Mouse (Mus musculus) heart, postnatal 4 days (tissue): ENCODE results near the gene Galnt14. TPM values are rescaled to one million over a fixed set of nuclear protein-coding genes. Genes with fewer than 3 reads are reported as not detected.
A peak's percentile ranks its signal among the peaks of the same experiment; 100 is the strongest.

Source experiments
- DNase-seq: peaks from one replicate; pipeline ENCODE4 v3.0.0; 2021
- total RNA-seq, 2 experiments: library from RNA; stranded (reverse); gene quantifications; 2 replicates each; pipeline ENCODE4 v1.2.3; 2021

Galnt14 gene
- under 1 TPM in 1 of 2 experiments, not detected in 1; 0.14 TPM for total RNA-seq

GRCm38 (mm10) chr17:73710042-73710911 is at the start of gene Galnt14:
TSS of gene Galnt14 (minus strand) at chr17:73710453.
- DNase-seq = peak; percentile 73

GRCm38 (mm10) chr17:73743681-73744311 is 33.5 kb upstream of the Galnt14 start:
- peak; percentile 81 for DNase-seq

- DNase-seq = peak; percentile 9
Observed at GRCm38 (mm10) chr17:73723885-73724682, 13.8 kb upstream of the Galnt14 start.

- no peak for DNase-seq
Observed at GRCm38 (mm10) chr17:73719021-73719748, 8.9 kb upstream of the Galnt14 start.

- no peak for DNase-seq
Observed at GRCm38 (mm10) chr17:73716684-73717083, 6.4 kb upstream of the Galnt14 start.

- no peak for DNase-seq
Observed at GRCm38 (mm10) chr17:73714440-73715221, 4.4 kb upstream of the Galnt14 start.

- no peak for DNase-seq
Observed at GRCm38 (mm10) chr17:73713347-73713746, 3.1 kb upstream of the Galnt14 start.

GRCm38 (mm10) chr17:73711919-73712318 is 1.7 kb upstream of the Galnt14 start:
- no peak for DNase-seq

- DNase-seq = peak; percentile 11
Observed at GRCm38 (mm10) chr17:73709131-73710041, 867 bp downstream of the Galnt14 start.

- no peak for DNase-seq
Observed at GRCm38 (mm10) chr17:73708451-73708850, 1.8 kb downstream of the Galnt14 start.

GRCm38 (mm10) chr17:73703571-73703970 is 6.7 kb downstream of the Galnt14 start:
- DNase-seq = no peak

GRCm38 (mm10) chr17:73701016-73701415 is 9.2 kb downstream of the Galnt14 start:
- DNase-seq = peak; percentile 7

GRCm38 (mm10) chr17:73699881-73700280 is 10.4 kb downstream of the Galnt14 start:
- no peak for DNase-seq

GRCm38 (mm10) chr17:73694206-73694952 is 15.9 kb downstream of the Galnt14 start:
- no peak for DNase-seq

GRCm38 (mm10) chr17:73688261-73688660 is 22.0 kb downstream of the Galnt14 start:
- no peak for DNase-seq

GRCm38 (mm10) chr17:73686292-73686691 is 24.0 kb downstream of the Galnt14 start:
- DNase-seq = no peak

- DNase-seq = no peak
Observed at GRCm38 (mm10) chr17:73684746-73685145, 25.5 kb downstream of the Galnt14 start.

GRCm38 (mm10) chr17:73671921-73672320 is 38.3 kb downstream of the Galnt14 start:
- no peak for DNase-seq

- DNase-seq = no peak
Observed at GRCm38 (mm10) chr17:73670048-73670447, 40.2 kb downstream of the Galnt14 start.
